Mouse (Mus musculus) heart, embryonic 16.5 days (tissue): ENCODE results near the gene Ggt6. TPM values are rescaled to one million over a fixed set of nuclear protein-coding genes. Genes with fewer than 3 reads are reported as not detected.
A peak's percentile ranks its signal among the peaks of the same experiment; 100 is the strongest.

Source experiments
- ATAC-seq: fragments of 200-750 bp; cut with Nextera tagmentation; replicated peaks from 2 replicates; pipeline ENCODE4 v1.8.0; 2017; ENCODE audit warnings: moderate number of reproducible peaks; ENCODE audit not compliant: insufficient read depth, low FRiP score; ENCODE audit errors: extremely low read depth
- H3K27ac ChIP-seq: fragments of 300-500 bp; sonication (generic); 2 replicates; pipeline ENCODE4 v1.5.1; 2014; ENCODE audit warnings: mild to moderate bottlenecking, low read length, control low read depth, moderate library complexity
- H3K27me3 ChIP-seq: fragments of 300-500 bp; sonication (generic); 2 replicates; pipeline ENCODE4 v1.6.1; 2014; ENCODE audit warnings: low read length, mixed read lengths; ENCODE audit not compliant: control insufficient read depth, insufficient read depth
- H3K36me3 ChIP-seq: fragments of 300-500 bp; sonication (generic); 2 replicates; pipeline ENCODE4 v1.6.1; 2014; ENCODE audit not compliant: control insufficient read depth, insufficient read depth
- H3K4me1 ChIP-seq: fragments of 300-500 bp; sonication (generic); 2 replicates; pipeline ENCODE4 v1.6.1; 2014; ENCODE audit warnings: low read length, mixed read lengths; ENCODE audit not compliant: control insufficient read depth, insufficient read depth
- H3K4me2 ChIP-seq: fragments of 300-500 bp; sonication (generic); 2 replicates; pipeline ENCODE4 v1.6.1; 2014; ENCODE audit warnings: low read depth, mild to moderate bottlenecking, control low read depth, low read length
- H3K4me3 ChIP-seq: fragments of 300-500 bp; sonication (generic); 2 replicates; pipeline ENCODE4 v1.5.1; 2014; ENCODE audit warnings: mild to moderate bottlenecking, control low read depth, low read length
- H3K9ac ChIP-seq: fragments of 300-500 bp; sonication (generic); 2 replicates; pipeline ENCODE4 v1.6.1; 2014; ENCODE audit warnings: low read length, control low read depth
- H3K9me3 ChIP-seq: fragments of 300-500 bp; sonication (generic); replicated peaks from 2 replicates; pipeline ENCODE4 v1.6.1; 2016; ENCODE audit warnings: low read length; ENCODE audit not compliant: control insufficient read depth
- WGBS: fragments of 180-500 bp; shearing (Covaris S2); extraction: QIAGEN DNeasy Blood & Tissue Kit; methylation state at CpG from one replicate; pipeline ENCODE4 v1.1.7; 2014; 5-methylcytosine and 5-hydroxymethylcytosine counted together
- polyA plus RNA-seq: library from polyadenylated mRNA; unstranded; fragments of >200 nt; fragmentation: Nextera tagmentation; extraction: Ambion mirVana; gene quantifications from 2 replicates; pipeline ENCODE4 v1.2.1, GENCODE M21; 2015

Gene Ggt6
- polyA plus RNA-seq = 0.17 TPM in 1 of 2 replicates, not detected in the other

DNA sequence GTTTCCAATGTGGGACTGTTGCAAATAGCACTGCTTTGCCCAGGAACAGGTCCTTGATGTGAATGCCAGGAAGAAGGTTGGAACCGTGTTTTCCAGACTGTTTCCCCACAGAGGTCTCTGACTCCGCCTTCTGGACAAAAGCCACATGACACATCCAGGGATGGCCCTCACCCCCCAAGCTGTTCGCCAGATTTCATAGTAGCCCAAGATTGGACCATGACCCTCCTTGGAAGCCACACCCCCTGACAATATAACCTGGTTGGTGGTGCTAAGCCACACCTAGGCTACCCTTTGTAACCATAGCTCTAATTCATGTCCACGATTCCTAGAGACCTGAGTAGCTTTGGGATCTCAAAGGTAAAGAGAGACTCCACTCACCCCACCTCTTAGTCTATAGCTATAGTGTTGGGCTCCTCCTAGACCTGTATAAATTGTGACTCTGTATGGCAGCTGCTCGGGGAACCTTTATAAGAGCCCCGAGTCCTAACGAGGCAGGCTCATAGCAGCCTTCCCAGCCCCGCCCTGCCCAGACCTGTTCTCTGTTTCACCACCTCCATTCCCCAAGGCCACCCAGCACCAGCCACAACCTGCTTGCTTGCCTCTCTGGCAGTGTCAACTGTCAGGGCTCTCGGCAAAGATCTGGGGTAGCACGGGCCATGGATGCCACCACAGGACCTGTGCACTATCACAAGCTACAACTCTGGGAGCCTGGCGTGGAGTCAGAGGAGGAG lies at the start of gene Ggt6:
Gene Ggt6, plus strand, starts transcription at position 564 of the 731 bp plus-strand sequence.
- WGBS = 57% methylated on average over 11 of the region's 11 CpGs
- H3K4me1 ChIP-seq = peaks cover 14% of the 10 kb centered on the region; the same call in 1 of the 2 replicates
- H3K36me3 ChIP-seq = no peaks in the 10 kb centered on the region
- no peak within 1 kb of the TSS for H3K4me3 ChIP-seq
- H3K27ac ChIP-seq = no peak within 1 kb of the TSS
- H3K4me2 ChIP-seq = no peak within 1 kb of the TSS
- H3K9ac ChIP-seq = no peak within 1 kb of the TSS
- no peaks in the 10 kb centered on the region for H3K27me3 ChIP-seq
- no peak; the same call in 1 of the 2 replicates for ATAC-seq
- H3K9me3 ChIP-seq = no peaks in the 10 kb centered on the region

DNA sequence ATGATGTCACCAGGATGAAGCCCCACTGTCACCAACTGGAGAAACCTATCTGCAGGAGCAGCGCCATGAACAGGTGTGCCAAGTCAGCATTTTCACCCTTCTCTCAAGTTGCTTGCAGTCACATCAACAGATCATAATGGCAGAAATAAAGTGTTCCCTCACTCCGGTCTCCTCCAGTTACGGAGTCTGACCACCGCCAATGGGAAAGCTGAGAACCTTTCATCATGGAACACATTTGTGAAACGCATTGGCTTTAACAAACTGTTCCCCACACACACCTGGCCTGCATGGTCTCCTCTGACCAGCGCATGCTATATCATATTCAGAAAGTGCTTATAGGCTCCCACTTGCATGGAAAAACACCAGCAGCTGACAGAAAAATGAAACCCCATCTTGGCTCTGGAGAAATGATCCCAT lies 47.2 kb upstream of the Ggt6 start:
- Histone ChIP-seq H3K4me2 (no peak overlapping the region), H3K9me3 (no peaks in the 10 kb centered on the region), H3K36me3 (peaks cover 29% of the 10 kb centered on the region), H3K9ac (no peak overlapping the region), H3K4me1 (no peaks in the 10 kb centered on the region), H3K27me3 (no peaks in the 10 kb centered on the region), H3K4me3 (no peak overlapping the region), H3K27ac (no peak overlapping the region)
- 96% methylated on average over 6 of the region's 6 CpGs for WGBS
- ATAC-seq = no peak

DNA sequence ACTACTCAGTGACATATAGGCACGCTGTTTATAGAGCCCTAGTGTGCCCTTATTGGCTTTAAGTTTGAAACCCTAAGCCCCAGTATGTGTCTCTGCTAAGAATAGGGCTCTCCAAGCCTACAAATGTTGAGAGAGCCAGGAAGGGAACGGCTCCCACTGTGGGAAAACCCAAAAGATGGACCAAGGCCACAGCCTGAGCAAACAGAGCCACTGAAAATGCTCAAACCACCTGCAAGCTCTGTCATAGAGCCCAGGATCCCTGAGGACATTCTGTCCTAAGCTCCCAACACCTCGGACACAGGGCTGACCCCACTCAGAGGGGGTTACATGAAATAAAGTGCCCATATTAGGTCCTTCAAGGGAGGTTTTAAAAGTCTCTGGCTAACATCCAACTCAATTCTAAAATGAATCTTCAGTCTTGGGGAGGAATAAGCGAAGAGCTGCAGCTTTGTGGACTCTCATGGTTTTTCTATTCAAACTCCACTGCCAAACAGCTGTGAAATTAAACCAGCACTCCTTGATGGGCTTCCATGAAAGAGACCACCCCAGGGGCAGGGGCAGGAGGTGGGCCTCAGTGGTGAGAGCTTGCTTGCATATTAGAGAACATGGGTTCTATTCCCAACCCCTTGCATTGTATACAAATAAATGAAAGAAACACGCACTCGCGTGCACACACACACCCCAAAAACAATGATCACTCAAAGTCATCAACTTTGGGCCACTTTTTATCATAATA lies 45.8 kb upstream of the Ggt6 start:
- no peak overlapping the region for H3K4me2 ChIP-seq
- H3K9me3 ChIP-seq = no peaks in the 10 kb centered on the region
- ATAC-seq = no peak
- no peak overlapping the region for H3K27ac ChIP-seq
- WGBS = 82% methylated on average over 7 of the region's 7 CpGs
- peaks cover 32% of the 10 kb centered on the region for H3K36me3 ChIP-seq
- no peak overlapping the region for H3K4me3 ChIP-seq
- H3K4me1 ChIP-seq = peaks cover 12% of the 10 kb centered on the region
- no peaks in the 10 kb centered on the region for H3K27me3 ChIP-seq
- no peak overlapping the region for H3K9ac ChIP-seq

DNA sequence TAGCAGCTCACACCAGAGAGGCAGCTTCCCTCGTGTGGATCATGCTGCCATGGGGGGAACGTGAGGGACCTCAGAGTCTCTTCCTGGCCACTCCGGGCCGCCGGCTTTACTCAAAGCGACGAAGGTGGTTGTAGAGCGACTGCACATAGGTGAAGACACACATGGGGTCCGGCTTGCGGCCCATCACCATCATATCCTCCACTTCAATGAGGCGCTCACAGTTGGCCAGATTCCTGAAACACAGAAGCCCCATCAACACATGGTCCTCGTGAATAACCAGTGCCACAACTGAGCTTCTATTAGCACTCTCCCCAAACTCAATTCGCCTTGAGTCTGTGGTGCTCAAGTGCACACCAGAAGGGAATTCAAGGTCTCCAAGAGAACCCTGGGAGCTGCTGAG lies 44.1 kb upstream of the Ggt6 start:
- Histone ChIP-seq H3K9me3 (no peaks in the 10 kb centered on the region), H3K4me2 (no peak overlapping the region), H3K27me3 (no peaks in the 10 kb centered on the region), H3K4me3 (no peak overlapping the region), H3K36me3 (peaks cover 32% of the 10 kb centered on the region), H3K4me1 (peaks cover 28% of the 10 kb centered on the region), H3K27ac (no peak overlapping the region), H3K9ac (no peak overlapping the region)
- ATAC-seq = no peak
- 84% methylated on average over 13 of the region's 13 CpGs for WGBS

DNA sequence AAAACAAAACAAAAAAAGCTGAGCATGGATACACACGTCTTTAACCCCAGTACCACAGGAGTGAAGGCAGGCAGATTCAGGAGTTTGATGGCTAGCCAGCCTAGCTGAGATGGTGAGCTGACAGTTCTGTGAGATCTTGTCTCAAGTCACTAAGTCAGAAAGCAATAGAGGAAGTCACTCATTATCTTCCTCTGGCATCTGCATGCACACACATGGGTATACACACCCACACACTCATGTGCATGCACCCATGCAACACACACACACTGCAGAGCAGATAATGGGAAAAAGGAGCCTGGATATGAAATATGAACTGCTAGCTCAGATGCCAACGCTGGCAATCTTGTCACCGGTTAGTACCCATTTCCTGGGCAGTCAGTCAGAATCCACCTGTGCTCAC lies 42.1 kb upstream of the Ggt6 start:
- peaks cover 49% of the 10 kb centered on the region for H3K4me1 ChIP-seq
- H3K27ac ChIP-seq = peak overlapping the region; percentile 19; the same call in 1 of the 2 replicates
- ATAC-seq = no peak
- H3K4me2 ChIP-seq = no peak overlapping the region
- WGBS = 78% methylated on average over 3 of the region's 3 CpGs
- no peaks in the 10 kb centered on the region for H3K9me3 ChIP-seq
- no peak overlapping the region for H3K9ac ChIP-seq
- no peaks in the 10 kb centered on the region for H3K27me3 ChIP-seq
- H3K4me3 ChIP-seq = no peak overlapping the region
- H3K36me3 ChIP-seq = peaks cover 22% of the 10 kb centered on the region

DNA sequence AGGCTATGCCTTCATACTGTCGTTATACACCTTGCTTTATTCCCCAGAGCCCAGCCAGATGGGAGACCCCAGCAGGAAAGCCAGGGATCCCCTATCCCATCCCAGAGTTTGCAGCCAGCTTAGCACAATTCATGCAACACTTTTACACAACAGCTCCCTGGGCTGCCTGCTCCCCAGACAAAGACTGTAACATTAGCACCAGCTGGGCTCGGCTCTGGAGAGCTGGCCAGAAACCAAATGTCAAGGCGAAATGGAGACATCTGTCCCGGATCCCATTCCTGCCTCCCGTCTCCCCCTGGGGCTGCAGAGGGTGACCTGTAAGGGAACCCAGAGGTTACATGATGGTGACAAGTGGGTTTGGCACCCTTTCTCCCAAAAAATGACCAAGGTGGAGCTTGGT lies 41.7 kb upstream of the Ggt6 start:
- Histone ChIP-seq H3K4me2 (no peak overlapping the region), H3K4me3 (no peak overlapping the region), H3K9me3 (no peaks in the 10 kb centered on the region), H3K27ac (peak overlapping the region; percentile 19; the same call in 1 of the 2 replicates), H3K27me3 (no peaks in the 10 kb centered on the region), H3K4me1 (peaks cover 49% of the 10 kb centered on the region), H3K36me3 (peaks cover 18% of the 10 kb centered on the region; the same call in 1 of the 2 replicates), H3K9ac (no peak overlapping the region)
- 0 out of 2 replicates have a peak, but pooled peaks have one; percentile 8 for ATAC-seq
- WGBS = 40% methylated on average over 5 of the region's 5 CpGs

DNA sequence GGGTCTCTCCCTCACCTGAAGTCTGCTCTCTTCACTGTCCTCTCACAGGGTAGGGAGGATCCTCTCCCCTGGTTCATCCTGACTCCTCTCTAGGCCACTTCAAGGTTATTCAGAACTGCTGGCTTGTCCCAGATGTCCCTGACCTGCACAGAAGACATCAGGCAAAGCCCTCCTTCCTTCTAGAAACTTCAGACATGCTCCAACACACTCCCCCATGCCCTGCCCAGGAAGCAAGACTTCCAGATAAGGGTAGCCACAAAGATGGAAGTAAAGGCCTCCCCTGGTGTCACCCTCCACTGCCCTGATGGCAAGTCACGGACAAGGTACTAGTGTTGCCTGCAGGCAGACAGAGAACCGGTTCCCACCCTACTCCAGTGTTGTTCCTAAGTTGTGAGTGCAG lies 40.6 kb upstream of the Ggt6 start:
- 66% methylated on average over 2 of the region's 2 CpGs for WGBS
- no peaks in the 10 kb centered on the region for H3K27me3 ChIP-seq
- peak overlapping the region; percentile 10; the same call in 1 of the 2 replicates for H3K9ac ChIP-seq
- H3K4me1 ChIP-seq = peaks cover 49% of the 10 kb centered on the region
- H3K27ac ChIP-seq = no peak overlapping the region; the same call in 1 of the 2 replicates
- H3K4me2 ChIP-seq = no peak overlapping the region
- no peak for ATAC-seq
- H3K4me3 ChIP-seq = no peak overlapping the region
- no peaks in the 10 kb centered on the region for H3K9me3 ChIP-seq
- peaks cover 27% of the 10 kb centered on the region for H3K36me3 ChIP-seq

DNA sequence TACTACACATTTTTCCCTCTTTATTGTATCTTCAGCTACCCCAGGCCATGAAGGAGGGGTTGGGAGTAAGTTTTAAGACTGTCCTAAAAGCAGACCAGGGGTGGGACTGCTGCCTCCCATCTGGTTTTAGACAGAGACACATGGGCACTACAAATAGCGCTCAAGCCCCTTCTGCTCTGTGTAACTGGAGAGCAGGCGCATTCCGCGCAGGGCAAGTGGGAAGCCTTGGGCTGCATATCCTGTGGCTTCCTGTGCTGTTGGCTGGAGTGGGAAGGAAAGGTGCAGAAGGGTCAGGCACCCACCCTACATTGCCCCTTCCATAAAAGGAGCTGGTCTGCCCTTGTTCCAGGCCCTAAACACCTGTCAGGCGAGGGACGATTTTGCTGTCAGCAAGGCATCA lies 39.7 kb upstream of the Ggt6 start:
- WGBS = 33% methylated on average over 6 of the region's 6 CpGs
- H3K9me3 ChIP-seq = no peaks in the 10 kb centered on the region
- peak overlapping the region; percentile 90 for H3K27ac ChIP-seq
- no peak for ATAC-seq
- peaks cover 49% of the 10 kb centered on the region for H3K4me1 ChIP-seq
- no peaks in the 10 kb centered on the region for H3K27me3 ChIP-seq
- peaks cover 36% of the 10 kb centered on the region for H3K36me3 ChIP-seq
- H3K4me2 ChIP-seq = no peak overlapping the region
- no peak overlapping the region for H3K9ac ChIP-seq
- H3K4me3 ChIP-seq = no peak overlapping the region

DNA sequence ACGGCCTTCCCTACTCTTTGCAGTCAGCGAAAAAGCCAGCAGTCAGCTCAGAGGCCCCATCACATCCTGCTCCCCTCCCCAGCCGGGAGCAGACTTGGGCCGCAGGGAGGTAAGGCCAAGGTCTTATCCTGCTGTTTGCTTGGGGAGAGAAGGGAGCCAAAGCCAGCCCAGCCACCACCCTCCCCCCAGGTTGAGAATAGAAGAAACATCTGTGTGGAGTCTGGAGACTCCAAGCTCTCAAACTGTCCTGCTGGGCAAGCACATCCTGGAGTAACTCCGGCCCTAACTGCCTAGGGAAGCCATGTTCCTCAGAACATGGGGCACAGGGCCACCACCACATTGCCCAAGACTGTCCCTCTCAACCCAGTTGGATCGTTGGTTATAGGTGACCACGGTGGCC lies 38.7 kb upstream of the Ggt6 start:
- no peaks in the 10 kb centered on the region for H3K27me3 ChIP-seq
- peaks cover 29% of the 10 kb centered on the region for H3K36me3 ChIP-seq
- peaks cover 51% of the 10 kb centered on the region for H3K4me1 ChIP-seq
- H3K4me3 ChIP-seq = no peak overlapping the region
- H3K4me2 ChIP-seq = 0 out of 2 replicates have a peak overlapping the region, but pooled peaks have one; percentile 7
- H3K27ac ChIP-seq = peak overlapping the region; percentile 90
- ATAC-seq = peak; percentile 67
- no peaks in the 10 kb centered on the region for H3K9me3 ChIP-seq
- H3K9ac ChIP-seq = 0 out of 2 replicates have a peak overlapping the region, but pooled peaks have one; percentile 14
- 34% methylated on average over 7 of the region's 7 CpGs for WGBS
